Mouse (Mus musculus) erythroblast, embryonic 14.5 days (primary cell): ENCODE measurements around the gene Mmp2.

Source experiments
- GATA1 ChIP-seq: IDR thresholded peaks from 2 replicates; pipeline ENCODE4 v1.6.1; 2012; ENCODE audit warnings: low read length, inconsistent platforms, mixed read lengths
- TAL1 ChIP-seq: IDR thresholded peaks from 3 replicates; pipeline ENCODE4 v1.6.1; 2012; ENCODE audit warnings: low read length, inconsistent platforms, mixed read lengths

GRCm38 (mm10) chr8:92893870-92894269 lies 66.8 kb downstream of the Mmp2 start:
- TF ChIP-seq GATA1 = no peak
- no peak for TF ChIP-seq TAL1
